Comparison of ENCODE assay signal across 24 mouse cellular contexts in genomic region chr15:18869871-18870270, GRCm38 (mm10). TPM values are rescaled to one million over a fixed set of nuclear protein-coding genes. Genes with fewer than 3 reads are reported as not detected.
DNase-seq lines count a peak whose midpoint lies in the region; ATAC-seq and TF ChIP-seq lines count a peak whose summit lies in the region.
"Had no signal": no experiment of that assay in that cellular context is flagged by ENCODE, and none has a peak within 500 bp of the region (broad histone marks: within the 10 kb centered on the region; RNA-seq: fewer than 3 reads in every experiment).

No protein-coding gene starts in this region.

- no peak overlapping the region for H3K4me3 ChIP-seq in forebrain, embryonic 15.5 days
- no peak overlapping the region for H3K4me3 ChIP-seq in forebrain, embryonic 10.5 days
- H3K4me3 ChIP-seq in forebrain, postnatal 0 days (ENCODE audit: low read depth, low read length), result no peak overlapping the region
- no peak overlapping the region for H3K4me3 ChIP-seq in forebrain, embryonic 11.5 days (ENCODE audit: low read depth, low read length)
- no peak overlapping the region for H3K4me3 ChIP-seq in layer of hippocampus, adult 2 months
- H3K4me3 ChIP-seq: embryonic facial prominence, embryonic 13.5 days; embryonic facial prominence, embryonic 15.5 days; erythroblast, embryonic 14.5 days; gastrocnemius, adult 2 months had no signal

- no peak for DNase-seq in forebrain, embryonic 10.5 days (ENCODE audit: extremely low spot score, low spot score)
- DNase-seq in forebrain, postnatal 0 days, result peak; percentile 27
- DNase-seq in forebrain, embryonic 11.5 days (ENCODE audit: low spot score), result no peak
- no peak for DNase-seq in layer of hippocampus, adult 2 months (ENCODE audit: low spot score in 2 of 2)
- DNase-seq in layer of hippocampus, postnatal 10 days (ENCODE audit: low spot score in 2 of 2), result no peak
- DNase-seq in brain, embryonic 14.5 days (ENCODE audit: low read depth), result peak; percentile 31
- no peak for DNase-seq in left cerebral cortex, postnatal 14 days (ENCODE audit: low spot score in 2 of 2)
- DNase-seq: adrenal gland, adult 2 months; adrenal gland, postnatal 10 days; adrenal gland, postnatal 25 days; cerebellum, adult 11 months; cerebellum, adult 18-20 months; cerebellum, adult 8-10 months; cerebellum, adult 9-11 months; cerebellum, postnatal 14 days; cerebellum, postnatal 36 days; embryo, embryonic 11 days; gastrocnemius, adult 2 months had no signal

- TF ChIP-seq POLR2A in brain, embryonic 14.5 days (IDR thresholded peaks at IDR 0.05; ENCODE audit: borderline replicate concordance, extremely low read depth, insufficient read depth, insufficient read length, poor library complexity, severe bottlenecking), result no peak

- H3K9me3 ChIP-seq in forebrain, embryonic 15.5 days, result no peaks in the 10 kb centered on the region
- no peaks in the 10 kb centered on the region for H3K9me3 ChIP-seq in forebrain, embryonic 10.5 days
- H3K9me3 ChIP-seq in forebrain, postnatal 0 days (ENCODE audit: low read length), result no peaks in the 10 kb centered on the region
- H3K9me3 ChIP-seq in forebrain, embryonic 11.5 days (ENCODE audit: control insufficient read depth, low read length), result no peaks in the 10 kb centered on the region
- H3K9me3 ChIP-seq: embryonic facial prominence, embryonic 13.5 days; embryonic facial prominence, embryonic 15.5 days had no signal

- intact Hi-C loops in left cerebral cortex, postnatal 14 days (cut with DNase I), result no loop called here

- no peak overlapping the region for H3K4me2 ChIP-seq in forebrain, embryonic 15.5 days (replicated peaks)
- no peak overlapping the region for H3K4me2 ChIP-seq in forebrain, postnatal 0 days (ENCODE audit: low read depth)
- H3K4me2 ChIP-seq in forebrain, embryonic 11.5 days (ENCODE audit: low read depth, low read length, severe bottlenecking), result no peak overlapping the region
- H3K4me2 ChIP-seq: embryonic facial prominence, embryonic 13.5 days; embryonic facial prominence, embryonic 15.5 days had no signal

- no peak overlapping the region for H3K9ac ChIP-seq in forebrain, embryonic 15.5 days (replicated peaks)
- H3K9ac ChIP-seq in forebrain, postnatal 0 days, result no peak overlapping the region
- H3K9ac ChIP-seq in forebrain, embryonic 11.5 days (ENCODE audit: low read length), result no peak overlapping the region
- H3K9ac ChIP-seq: embryonic facial prominence, embryonic 13.5 days; embryonic facial prominence, embryonic 15.5 days had no signal

- 85% methylated on average over 2 of the region's 2 CpGs for WGBS in forebrain, embryonic 15.5 days
- 95% methylated on average over 2 of the region's 2 CpGs for WGBS in forebrain, embryonic 10.5 days
- WGBS in forebrain, postnatal 0 days, result 82% methylated on average over 2 of the region's 2 CpGs
- WGBS in forebrain, embryonic 11.5 days, result 93% methylated on average over 2 of the region's 2 CpGs

- ATAC-seq in forebrain, embryonic 15.5 days (replicated peaks), result no peak
- peak; percentile 20; the same call in 1 of the 2 replicates for ATAC-seq in forebrain, postnatal 0 days
- no peak for ATAC-seq in forebrain, embryonic 11.5 days (replicated peaks; ENCODE audit: low FRiP score)

- 0 out of 2 replicates have a peak overlapping the region, but pooled peaks have one; percentile 16 for H3K27ac ChIP-seq in forebrain, embryonic 15.5 days (replicated peaks)
- H3K27ac ChIP-seq in forebrain, embryonic 10.5 days, result no peak overlapping the region
- H3K27ac ChIP-seq in forebrain, postnatal 0 days (ENCODE audit: low read depth, low read length), result no peak overlapping the region
- no peak overlapping the region for H3K27ac ChIP-seq in forebrain, embryonic 11.5 days (ENCODE audit: low read depth, low read length)
- peak overlapping the region; percentile 68 for H3K27ac ChIP-seq in layer of hippocampus, adult 2 months
- H3K27ac ChIP-seq: embryonic facial prominence, embryonic 13.5 days; embryonic facial prominence, embryonic 15.5 days; gastrocnemius, adult 2 months had no signal

- 0 out of 2 replicates have a peak, but pooled peaks cover 3% of the 10 kb centered on the region for H3K4me1 ChIP-seq in forebrain, embryonic 15.5 days
- H3K4me1 ChIP-seq in forebrain, embryonic 10.5 days, result no peaks in the 10 kb centered on the region
- H3K4me1 ChIP-seq in forebrain, postnatal 0 days (ENCODE audit: insufficient read depth), result no peaks in the 10 kb centered on the region
- no peaks in the 10 kb centered on the region for H3K4me1 ChIP-seq in forebrain, embryonic 11.5 days (replicated peaks; ENCODE audit: control insufficient read depth, insufficient read depth, low read length)
- H3K4me1 ChIP-seq: embryonic facial prominence, embryonic 13.5 days; embryonic facial prominence, embryonic 15.5 days had no signal

- H3K36me3 ChIP-seq in forebrain, embryonic 15.5 days, result no peaks in the 10 kb centered on the region
- no peaks in the 10 kb centered on the region for H3K36me3 ChIP-seq in forebrain, embryonic 10.5 days (replicated peaks)
- no peaks in the 10 kb centered on the region for H3K36me3 ChIP-seq in forebrain, postnatal 0 days (ENCODE audit: insufficient read depth)
- no peaks in the 10 kb centered on the region for H3K36me3 ChIP-seq in forebrain, embryonic 11.5 days (ENCODE audit: control insufficient read depth, insufficient read depth, low read length)
- H3K36me3 ChIP-seq: embryonic facial prominence, embryonic 13.5 days; embryonic facial prominence, embryonic 15.5 days had no signal

- no peaks in the 10 kb centered on the region for H3K27me3 ChIP-seq in forebrain, embryonic 15.5 days
- no peaks in the 10 kb centered on the region for H3K27me3 ChIP-seq in forebrain, embryonic 10.5 days (ENCODE audit: poor library complexity, severe bottlenecking)
- H3K27me3 ChIP-seq in forebrain, postnatal 0 days (ENCODE audit: insufficient read depth, low read length), result no peaks in the 10 kb centered on the region
- no peaks in the 10 kb centered on the region for H3K27me3 ChIP-seq in forebrain, embryonic 11.5 days (ENCODE audit: control insufficient read depth, insufficient read depth, low read length)
- H3K27me3 ChIP-seq: embryonic facial prominence, embryonic 13.5 days; embryonic facial prominence, embryonic 15.5 days had no signal

- TF ChIP-seq CTCF in forebrain, postnatal 0 days (IDR thresholded peaks at IDR 0.05; ENCODE audit: low read depth), result no peak
- TF ChIP-seq CTCF in layer of hippocampus, adult 2 months (conservative IDR thresholded peaks at IDR 0.05), result no peak
- no peak for TF ChIP-seq CTCF in brain, embryonic 14.5 days (IDR thresholded peaks at IDR 0.05; ENCODE audit: borderline replicate concordance, extremely low read depth, insufficient read depth, insufficient read length)

RNA-seq across cellular contexts. Expression of gene Cdh10, which starts 51.1 kb away (rescaled TPM):
- 19.3 TPM in 2 replicates for polyA plus RNA-seq in forebrain, embryonic 15.5 days (2015; fragmentation: Nextera tagmentation; extraction: Ambion mirVana)
- polyA plus RNA-seq in forebrain, embryonic 10.5 days (2016; fragmentation: Nextera tagmentation; extraction: Ambion mirVana), result 1.6 and 2.2 TPM in 2 replicates
- total RNA-seq in forebrain, postnatal 0 days (2014; rRNA removed), result 40.2 and 42.7 TPM in 2 replicates
- 20.6 and 24.3 TPM in 2 replicates for polyA plus RNA-seq in forebrain, postnatal 0 days (2015; fragmentation: Nextera tagmentation; extraction: Ambion mirVana)
- polyA plus RNA-seq in forebrain, embryonic 11.5 days (2014; fragmentation: Nextera tagmentation; extraction: Ambion mirVana), result 4.7 and 5.2 TPM in 2 replicates
- total RNA-seq in layer of hippocampus, adult 2 months (2021), result 10 to 100 TPM; 31.5 to 33.4 TPM
- 10 to 100 TPM; 48.6 to 49.9 TPM for total RNA-seq in layer of hippocampus, postnatal 10 days (2021)
- 13.5 and 18.9 TPM in 2 replicates for polyA plus RNA-seq in brain, embryonic 14.5 days (2012; rRNA removed)
- 10 to 100 TPM; 63.5 to 69.4 TPM for total RNA-seq in left cerebral cortex, postnatal 14 days (2021)
- total RNA-seq: common myeloid progenitor, adult 5-6 weeks; gastrocnemius, adult 2 months; MEL had no signal
- polyA plus RNA-seq: erythroblast, embryonic 14.5 days had no signal

Comparison
In these comparisons a context has a peak if more than half of its experiments do, and no peak if none do; other contexts are left out.
1. H3K27ac ChIP-seq: peak in forebrain, embryonic 15.5 days (single experiment) and layer of hippocampus, adult 2 months (single experiment); none in forebrain, embryonic 10.5 days (single experiment), forebrain, postnatal 0 days (single experiment) and forebrain, embryonic 11.5 days (single experiment).
2. DNase-seq: peak in forebrain, postnatal 0 days (single experiment) and brain, embryonic 14.5 days (single experiment); none in forebrain, embryonic 10.5 days (single experiment), forebrain, embryonic 11.5 days (single experiment), layer of hippocampus, adult 2 months (0 of 2), layer of hippocampus, postnatal 10 days (0 of 2) and left cerebral cortex, postnatal 14 days (0 of 2).